Mouse (Mus musculus) midbrain, postnatal 0 days (tissue): ENCODE results near the gene Cryba4. TPM values are rescaled to one million over a fixed set of nuclear protein-coding genes. Genes with fewer than 3 reads are reported as not detected.
A peak's percentile ranks its signal among the peaks of the same experiment; 100 is the strongest.

Experiments used
- ATAC-seq: fragments of 200-750 bp; cut with Nextera tagmentation; 2 replicates; pipeline ENCODE4 v1.8.0; 2017; ENCODE audit warnings: moderate number of reproducible peaks, mild to moderate bottlenecking, moderate TSS enrichment, moderate library complexity; ENCODE audit not compliant: low FRiP score
- DNase-seq: peaks from one replicate; pipeline ENCODE4 v3.0.0-alpha.2; 2015; ENCODE audit warnings: low spot score
- H3K27ac ChIP-seq: fragments of 300-500 bp; sonication (generic); 2 replicates; pipeline ENCODE4 v1.5.1; 2014; ENCODE audit warnings: low read depth, mild to moderate bottlenecking, low read length, mixed read lengths
- H3K27me3 ChIP-seq: fragments of 300-500 bp; sonication (generic); 2 replicates; pipeline ENCODE4 v1.6.1; 2014; ENCODE audit warnings: low read length, control low read depth, mixed read lengths; ENCODE audit not compliant: insufficient read depth
- H3K36me3 ChIP-seq: fragments of 300-500 bp; sonication (generic); 2 replicates; pipeline ENCODE4 v1.6.1; 2014; ENCODE audit warnings: low read length, control low read depth, mixed read lengths; ENCODE audit not compliant: insufficient read depth
- H3K4me1 ChIP-seq: fragments of 300-500 bp; sonication (generic); 2 replicates; pipeline ENCODE4 v1.6.1; 2014; ENCODE audit warnings: mild to moderate bottlenecking, control low read depth, antibody characterized with exemption, low read length, mixed read lengths; ENCODE audit not compliant: insufficient read depth
- H3K4me2 ChIP-seq: fragments of 300-500 bp; sonication (generic); 2 replicates; pipeline ENCODE4 v1.6.1; 2014; ENCODE audit warnings: low read depth, mild to moderate bottlenecking, low read length, mixed read lengths; ENCODE audit not compliant: poor library complexity, severe bottlenecking
- H3K4me3 ChIP-seq: fragments of 300-500 bp; sonication (generic); 2 replicates; pipeline ENCODE4 v1.5.1; 2014; ENCODE audit warnings: low read depth, mild to moderate bottlenecking, low read length, moderate library complexity
- H3K9ac ChIP-seq: fragments of 300-500 bp; sonication (generic); replicated peaks from 2 replicates; pipeline ENCODE4 v1.6.1; 2014; ENCODE audit warnings: mild to moderate bottlenecking, low read length, moderate library complexity, mixed read lengths; ENCODE audit not compliant: poor library complexity, severe bottlenecking
- H3K9me3 ChIP-seq: fragments of 300-500 bp; sonication (generic); 2 replicates; pipeline ENCODE4 v1.6.1; 2016; ENCODE audit warnings: low read length, control low read depth
- CTCF ChIP-seq: IDR thresholded peaks from 2 replicates; pipeline ENCODE4 v1.5.1; 2016; ENCODE audit warnings: antibody characterized with exemption, mild to moderate bottlenecking
- WGBS: fragments of 180-500 bp; shearing (Covaris S2); extraction: QIAGEN DNeasy Blood & Tissue Kit; methylation state at CpG from one replicate; pipeline ENCODE4 v1.1.7; 2014; 5-methylcytosine and 5-hydroxymethylcytosine counted together
- polyA plus RNA-seq: library from polyadenylated mRNA; unstranded; fragments of >200 nt; fragmentation: Nextera tagmentation; extraction: Ambion mirVana; gene quantifications from 2 replicates; pipeline ENCODE4 v1.2.1, GENCODE M21; 2015
- total RNA-seq: library from RNA; depleted of rRNA; stranded (reverse); fragments of >200 nt; gene quantifications from 2 replicates; pipeline ENCODE4 v1.2.3, GENCODE M21; 2014

Gene Cryba4
- total and polyA plus RNA-seq, 2 experiments from 2014 or later, result 1.6 to 2.9 TPM

GRCm38 (mm10) chr5:112283543-112284202 is 31.4 kb upstream of the Cryba4 start:
- H3K36me3 ChIP-seq, result no peaks in the 10 kb centered on the region
- H3K27ac ChIP-seq, result no peak overlapping the region
- no peak overlapping the region for H3K4me3 ChIP-seq
- H3K27me3 ChIP-seq, result no peaks in the 10 kb centered on the region
- WGBS, result 71% methylated on average over 10 of the region's 10 CpGs
- H3K4me2 ChIP-seq, result no peak overlapping the region
- DNase-seq (no peak), ATAC-seq (no peak)
- H3K9me3 ChIP-seq, result no peaks in the 10 kb centered on the region
- H3K4me1 ChIP-seq, result no peaks in the 10 kb centered on the region
- H3K9ac ChIP-seq, result no peak overlapping the region
- no peak for TF ChIP-seq CTCF

GRCm38 (mm10) chr5:112282780-112283482 is 30.6 kb upstream of the Cryba4 start:
- TF ChIP-seq CTCF, result no peak
- no peaks in the 10 kb centered on the region for H3K36me3 ChIP-seq
- no peak overlapping the region for H3K4me2 ChIP-seq
- H3K9me3 ChIP-seq, result no peaks in the 10 kb centered on the region
- H3K27me3 ChIP-seq, result no peaks in the 10 kb centered on the region
- ATAC-seq (no peak), DNase-seq (no peak)
- no peak overlapping the region for H3K4me3 ChIP-seq
- no peak overlapping the region for H3K9ac ChIP-seq
- no peak overlapping the region for H3K27ac ChIP-seq
- WGBS, result 83% methylated on average over 9 of the region's 9 CpGs
- peaks cover 5% of the 10 kb centered on the region; the same call in 1 of the 2 replicates for H3K4me1 ChIP-seq

GRCm38 (mm10) chr5:112282123-112282779 is 29.9 kb upstream of the Cryba4 start:
- no peak overlapping the region for H3K27ac ChIP-seq
- WGBS, result 81% methylated on average over 6 of the region's 6 CpGs
- peaks cover 6% of the 10 kb centered on the region; the same call in 1 of the 2 replicates for H3K4me1 ChIP-seq
- 0 out of 2 replicates have a peak overlapping the region, but pooled peaks have one; percentile 24 for H3K9ac ChIP-seq
- no peaks in the 10 kb centered on the region for H3K9me3 ChIP-seq
- H3K4me2 ChIP-seq, result no peak overlapping the region
- no peak for DNase-seq
- no peak for TF ChIP-seq CTCF
- no peak overlapping the region for H3K4me3 ChIP-seq
- H3K36me3 ChIP-seq, result no peaks in the 10 kb centered on the region
- no peaks in the 10 kb centered on the region for H3K27me3 ChIP-seq
- no peak for ATAC-seq

GRCm38 (mm10) chr5:112281676-112282075 is 29.4 kb upstream of the Cryba4 start:
- Histone ChIP-seq H3K9ac (no peak overlapping the region), H3K4me3 (no peak overlapping the region), H3K27me3 (no peaks in the 10 kb centered on the region), H3K4me1 (peaks cover 6% of the 10 kb centered on the region; the same call in 1 of the 2 replicates), H3K4me2 (no peak overlapping the region), H3K9me3 (no peaks in the 10 kb centered on the region), H3K27ac (no peak overlapping the region), H3K36me3 (no peaks in the 10 kb centered on the region)
- no peak for TF ChIP-seq CTCF
- 88% methylated on average over 4 of the region's 4 CpGs for WGBS
- ATAC-seq (no peak), DNase-seq (no peak)

GRCm38 (mm10) chr5:112280863-112281660 is 28.7 kb upstream of the Cryba4 start:
- Histone ChIP-seq H3K4me2 (no peak overlapping the region), H3K9ac (no peak overlapping the region), H3K36me3 (no peaks in the 10 kb centered on the region), H3K27me3 (no peaks in the 10 kb centered on the region), H3K4me3 (no peak overlapping the region), H3K27ac (no peak overlapping the region), H3K9me3 (no peaks in the 10 kb centered on the region), H3K4me1 (peaks cover 6% of the 10 kb centered on the region; the same call in 1 of the 2 replicates)
- 57% methylated on average over 15 of the region's 15 CpGs for WGBS
- no peak for TF ChIP-seq CTCF
- DNase-seq (no peak), ATAC-seq (no peak)
